Mouse (Mus musculus) liver, adult 2 months (tissue): ENCODE data around the gene Tgm5.

Experiments
- CTCF ChIP-seq: fragments of 200-500 bp; IDR thresholded peaks from 2 replicates; pipeline ENCODE4 v1.5.1; 2011; ENCODE audit warnings: low read depth, low read length, control low read depth
- POLR2A ChIP-seq: fragments of 200-500 bp; IDR thresholded peaks from 2 replicates; pipeline ENCODE4 v1.6.1; 2011; ENCODE audit warnings: low read length, control low read depth; ENCODE audit not compliant: insufficient read depth; ENCODE audit errors: extremely low read depth

- TF ChIP-seq CTCF (no peak), POLR2A (no peak)
Observed at GRCm38 (mm10) chr2:121071871-121072270, 13.8 kb downstream of the Tgm5 start.
